Comparison of ENCODE assay signal across 8 mouse cellular contexts in the genomic region with DNA sequence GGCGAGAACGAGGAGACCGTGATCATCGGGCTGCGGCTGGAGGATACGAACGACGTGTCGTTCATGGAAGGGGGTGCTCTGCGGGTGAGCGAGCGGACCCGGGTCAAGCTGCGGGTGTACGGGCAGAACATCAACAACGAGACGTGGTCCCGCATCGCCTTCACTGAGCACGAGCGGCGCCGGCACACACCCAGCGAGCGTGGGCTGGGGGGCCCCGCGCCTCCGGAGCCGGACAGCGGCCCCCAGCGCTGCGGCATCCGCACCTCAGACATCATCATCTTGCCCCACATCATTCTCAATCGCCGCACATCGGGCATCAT. TPM values are rescaled to one million over a fixed set of nuclear protein-coding genes. Genes with fewer than 3 reads are reported as not detected.
A peak's percentile ranks its signal among the peaks of the same experiment; 100 is the strongest.
DNase-seq lines count a peak whose midpoint lies in the region; ATAC-seq and TF ChIP-seq lines count a peak whose summit lies in the region.

No protein-coding gene starts in this region.

- under 1% methylated on average over 36 of the region's 36 CpGs for WGBS in liver, adult 2 months
- WGBS in hindbrain, embryonic 14.5 days, result 1% methylated on average over 36 of the region's 36 CpGs
- under 1% methylated on average over 36 of the region's 36 CpGs for WGBS in midbrain, embryonic 16.5 days

- H3K4me1 ChIP-seq in liver, adult 2 months (ENCODE audit: control insufficient read depth, insufficient read depth, low read length), result peaks cover 7% of the 10 kb centered on the region; the same call in 1 of the 2 replicates
- no peaks in the 10 kb centered on the region for H3K4me1 ChIP-seq in cortical plate, adult 2 months (ENCODE audit: control insufficient read depth, insufficient read depth, low read length)
- peaks cover 41% of the 10 kb centered on the region for H3K4me1 ChIP-seq in hindbrain, embryonic 14.5 days (replicated peaks; ENCODE audit: control insufficient read depth, insufficient read depth, low read length)
- peaks cover 29% of the 10 kb centered on the region for H3K4me1 ChIP-seq in midbrain, embryonic 16.5 days (ENCODE audit: control insufficient read depth, insufficient read depth, low read length)

- H3K9me3 ChIP-seq in hindbrain, embryonic 14.5 days (ENCODE audit: control insufficient read depth, low read length), result no peaks in the 10 kb centered on the region
- no peaks in the 10 kb centered on the region for H3K9me3 ChIP-seq in midbrain, embryonic 16.5 days (replicated peaks; ENCODE audit: control insufficient read depth, low read length, poor library complexity, severe bottlenecking)

- no peaks in the 10 kb centered on the region for H3K36me3 ChIP-seq in liver, adult 2 months (ENCODE audit: control insufficient read depth, insufficient read depth, low read length)
- no peaks in the 10 kb centered on the region for H3K36me3 ChIP-seq in hindbrain, embryonic 14.5 days (replicated peaks; ENCODE audit: control insufficient read depth, insufficient read depth)
- no peaks in the 10 kb centered on the region for H3K36me3 ChIP-seq in midbrain, embryonic 16.5 days (ENCODE audit: control insufficient read depth, insufficient read depth, low read length)

- H3K4me3 ChIP-seq in liver, adult 2 months (ENCODE audit: insufficient read depth, low read depth, low read length), result peak overlapping the region; percentile 85
- peak overlapping the region; percentile 98 for H3K4me3 ChIP-seq in cortical plate, adult 2 months (ENCODE audit: insufficient read depth, low read length)
- H3K4me3 ChIP-seq in hindbrain, embryonic 14.5 days (replicated peaks; ENCODE audit: low read length), result peak overlapping the region; percentile 84
- H3K4me3 ChIP-seq in midbrain, embryonic 16.5 days (ENCODE audit: low read depth, low read length), result peak overlapping the region; percentile 86

- no peak; the same call in 1 of the 2 replicates for ATAC-seq in hindbrain, embryonic 14.5 days (ENCODE audit: low FRiP score)
- peak; percentile 22 for ATAC-seq in midbrain, embryonic 16.5 days
- ATAC-seq in granulocyte monocyte progenitor cell, adult 5-6 weeks (replicated peaks; ENCODE audit: poor library complexity, severe bottlenecking), result no peak

- peak overlapping the region; percentile 99 for H3K4me2 ChIP-seq in hindbrain, embryonic 14.5 days (replicated peaks)
- H3K4me2 ChIP-seq in midbrain, embryonic 16.5 days (ENCODE audit: low read length), result peak overlapping the region; percentile 95

- no peak overlapping the region for H3K27ac ChIP-seq in liver, adult 2 months (replicated peaks; ENCODE audit: insufficient read depth, low read depth, low read length)
- peak overlapping the region; percentile 71 for H3K27ac ChIP-seq in cortical plate, adult 2 months (ENCODE audit: insufficient read depth, low read length)
- peak overlapping the region; percentile 93 for H3K27ac ChIP-seq in hindbrain, embryonic 14.5 days
- H3K27ac ChIP-seq in midbrain, embryonic 16.5 days (ENCODE audit: low read length), result peak overlapping the region; percentile 96

- H3K79me2 ChIP-seq in liver, adult 2 months (ENCODE audit: control insufficient read depth, insufficient read depth, low read length), result peaks cover 4% of the 10 kb centered on the region; the same call in 1 of the 2 replicates

- H3K27me3 ChIP-seq in liver, adult 2 months (ENCODE audit: control insufficient read depth, insufficient read depth, low read length), result no peaks in the 10 kb centered on the region
- peaks cover 7% of the 10 kb centered on the region; the same call in 1 of the 2 replicates for H3K27me3 ChIP-seq in hindbrain, embryonic 14.5 days (ENCODE audit: control insufficient read depth, insufficient read depth, low read length)
- peaks cover 2% of the 10 kb centered on the region; the same call in 1 of the 2 replicates for H3K27me3 ChIP-seq in midbrain, embryonic 16.5 days (ENCODE audit: control insufficient read depth, insufficient read depth, low read depth, low read length)

- peak overlapping the region; percentile 85 for H3K9ac ChIP-seq in liver, adult 2 months (ENCODE audit: low read depth, low read length)
- H3K9ac ChIP-seq in hindbrain, embryonic 14.5 days, result peak overlapping the region; percentile 79
- peak overlapping the region; percentile 85 for H3K9ac ChIP-seq in midbrain, embryonic 16.5 days (ENCODE audit: low read depth, low read length)

- DNase-seq in liver, adult 2 months (ENCODE audit: extremely low read depth, low read depth, low spot score), result no peak
- DNase-seq in liver, result no peak
- DNase-seq in hindbrain, embryonic 14.5 days (ENCODE audit: low spot score), result peak; percentile 46
- DNase-seq in adrenal gland, adult 2 months, result no peak
- no peak for DNase-seq in ovary, postnatal 14 days (ENCODE audit: low spot score)

- TF ChIP-seq CTCF in liver, adult 2 months (IDR thresholded peaks at IDR 0.05; ENCODE audit: low read depth, low read length), result no peak
- no peak for TF ChIP-seq CTCF in cortical plate, adult 2 months (IDR thresholded peaks at IDR 0.05; ENCODE audit: extremely low read depth, insufficient read depth, low read length)

- no peak for TF ChIP-seq POLR2A in liver, adult 2 months (IDR thresholded peaks at IDR 0.05; ENCODE audit: extremely low read depth, insufficient read depth, low read length)
- no peak for TF ChIP-seq POLR2A in cortical plate, adult 2 months (IDR thresholded peaks at IDR 0.05; ENCODE audit: extremely low read depth, insufficient read depth, low read length)

RNA-seq across cellular contexts. Expression of gene Cnnm2, which starts 0.5 kb away (rescaled TPM):
- 4.4 and 5.3 TPM in 2 replicates for total RNA-seq in liver, adult 2 months (2014; rRNA removed)
- 6.3 and 7.1 TPM in 2 replicates for polyA plus RNA-seq in liver, adult 2 months (2012; rRNA removed)
- 27.5 and 28.9 TPM in 2 replicates for polyA plus RNA-seq in cortical plate, adult 2 months (2012; rRNA removed)
- 9.3 and 10.8 TPM in 2 replicates for polyA plus RNA-seq in hindbrain, embryonic 14.5 days (2014; fragmentation: Nextera tagmentation; extraction: Ambion mirVana)
- 6.8 and 7.0 TPM in 2 replicates for polyA plus RNA-seq in midbrain, embryonic 16.5 days (2015; fragmentation: Nextera tagmentation; extraction: Ambion mirVana)
- 5.3 and 12.1 TPM in 2 replicates for total RNA-seq in granulocyte monocyte progenitor cell, adult 5-6 weeks (2014; fragmentation: Nextera tagmentation)
- total RNA-seq in granulocyte monocyte progenitor cell, adult 5-6 weeks (2017), result 7.2 and 8.0 TPM in 2 replicates
- 10 to 100 TPM; 33.4 to 40.7 TPM for total RNA-seq in adrenal gland, adult 2 months (2021)
- polyA plus RNA-seq in adrenal gland, adult 2 months (2012; rRNA removed), result 34.9 and 49.2 TPM in 2 replicates

RNA-seq across cellular contexts. Expression of gene As3mt, which starts 54.7 kb away (rescaled TPM):
- 57.8 and 67.9 TPM in 2 replicates for total RNA-seq in liver, adult 2 months (2014; rRNA removed)
- polyA plus RNA-seq in liver, adult 2 months (2012; rRNA removed), result 19.3 and 29.3 TPM in 2 replicates
- 15.5 and 15.8 TPM in 2 replicates for polyA plus RNA-seq in cortical plate, adult 2 months (2012; rRNA removed)
- polyA plus RNA-seq in hindbrain, embryonic 14.5 days (2014; fragmentation: Nextera tagmentation; extraction: Ambion mirVana), result 38.6 and 40.1 TPM in 2 replicates
- 35.6 and 38.1 TPM in 2 replicates for polyA plus RNA-seq in midbrain, embryonic 16.5 days (2015; fragmentation: Nextera tagmentation; extraction: Ambion mirVana)
- total RNA-seq in granulocyte monocyte progenitor cell, adult 5-6 weeks (2014; fragmentation: Nextera tagmentation), result 47.6 and 53.1 TPM in 2 replicates
- 71.0 and 82.9 TPM in 2 replicates for total RNA-seq in granulocyte monocyte progenitor cell, adult 5-6 weeks (2017)
- 10 to 100 TPM; 89.0 to 94.8 TPM for total RNA-seq in adrenal gland, adult 2 months (2021)
- 11.3 and 14.3 TPM in 2 replicates for polyA plus RNA-seq in adrenal gland, adult 2 months (2012; rRNA removed)
